Mouse (Mus musculus) CD4-positive helper T cell, adult 2 months (primary cell): Measurements from ENCODE around the gene Hspb9.
A peak's percentile ranks its signal among the peaks of the same experiment; 100 is the strongest.

Experiments used
- DNase-seq: peaks from one replicate; pipeline ENCODE4 v3.0.0-alpha.2; 2012; ENCODE audit warnings: low read depth, missing footprints, low spot score

The Hspb9 gene

GRCm38 (mm10) chr11:100705095-100705747 is 8.4 kb upstream of the Hspb9 start:
- no peak for DNase-seq

GRCm38 (mm10) chr11:100709201-100709810 is 4.3 kb upstream of the Hspb9 start:
- no peak for DNase-seq

- no peak for DNase-seq
These were observed 3.1 kb upstream of the Hspb9 start for GRCm38 (mm10) chr11:100710528-100710927.

GRCm38 (mm10) chr11:100710977-100711376 is 2.7 kb upstream of the Hspb9 start:
- no peak for DNase-seq

GRCm38 (mm10) chr11:100711783-100712615 is 1.7 kb upstream of the Hspb9 start, which contains the start of gene Kat2a:
Gene Kat2a (minus strand): TSS chr11:100712465.
- DNase-seq, result peak; percentile 70

- DNase-seq, result no peak
These were observed 476 bp upstream of the Hspb9 start for GRCm38 (mm10) chr11:100713174-100713573.

- peak; percentile 78 for DNase-seq
These were observed 875 bp downstream of the Hspb9 start for GRCm38 (mm10) chr11:100714534-100714915.

GRCm38 (mm10) chr11:100714948-100715347 is 1.3 kb downstream of the Hspb9 start:
- DNase-seq, result no peak

- no peak for DNase-seq
These were observed 3.0 kb downstream of the Hspb9 start for GRCm38 (mm10) chr11:100716649-100717048.

GRCm38 (mm10) chr11:100718462-100718861 is 4.8 kb downstream of the Hspb9 start:
- no peak for DNase-seq

GRCm38 (mm10) chr11:100718866-100719265 is 5.2 kb downstream of the Hspb9 start:
- DNase-seq, result no peak

GRCm38 (mm10) chr11:100719312-100719711 is 5.7 kb downstream of the Hspb9 start:
- DNase-seq, result no peak

GRCm38 (mm10) chr11:100719893-100720292 is 6.2 kb downstream of the Hspb9 start:
- DNase-seq, result no peak

GRCm38 (mm10) chr11:100720345-100720744 is 6.7 kb downstream of the Hspb9 start:
- DNase-seq, result no peak

- DNase-seq, result no peak
These were observed 7.6 kb downstream of the Hspb9 start for GRCm38 (mm10) chr11:100721254-100721653.

GRCm38 (mm10) chr11:100721776-100722492 is 8.3 kb downstream of the Hspb9 start:
- no peak for DNase-seq

- DNase-seq, result no peak
These were observed 8.9 kb downstream of the Hspb9 start for GRCm38 (mm10) chr11:100722493-100723028.

- DNase-seq, result no peak
These were observed 11.4 kb downstream of the Hspb9 start for GRCm38 (mm10) chr11:100724919-100725512.

GRCm38 (mm10) chr11:100727201-100727600 is 13.6 kb downstream of the Hspb9 start:
- no peak for DNase-seq

GRCm38 (mm10) chr11:100728601-100729000 is 15.0 kb downstream of the Hspb9 start:
- DNase-seq, result no peak

GRCm38 (mm10) chr11:100729976-100730375 is 16.3 kb downstream of the Hspb9 start:
- no peak for DNase-seq
